Mouse (Mus musculus) gastrocnemius, postnatal 10 days (tissue): ENCODE measurements around the gene Ubqln4. TPM values are rescaled to one million over a fixed set of nuclear protein-coding genes. Genes with fewer than 3 reads are reported as not detected.

Source experiments
- DNase-seq: peaks from one replicate; pipeline ENCODE4 v3.0.0; 2021; ENCODE audit warnings: mixed read lengths
- total RNA-seq, 2 experiments: library from RNA; stranded (reverse); gene quantifications; 2 replicates each; pipeline ENCODE4 v1.2.3; 2021

Ubqln4 gene
- total RNA-seq, 2 experiments from 2014 or later: 45.1 to 52.2 TPM

- no peak for DNase-seq
Observed at GRCm38 (mm10) chr3:88525021-88525420, 28.5 kb upstream of the Ubqln4 start.

- peak; percentile 86 for DNase-seq
Observed at GRCm38 (mm10) chr3:88526157-88527131, 27.1 kb upstream of the Ubqln4 start.

- peak; percentile 44 for DNase-seq
Observed at GRCm38 (mm10) chr3:88527565-88527964, 26.0 kb upstream of the Ubqln4 start.

- DNase-seq: no peak
Observed at GRCm38 (mm10) chr3:88528646-88529045, 24.9 kb upstream of the Ubqln4 start.

GRCm38 (mm10) chr3:88529204-88530000, 24.2 kb upstream of the Ubqln4 start:
- no peak for DNase-seq

- no peak for DNase-seq
Observed at GRCm38 (mm10) chr3:88530082-88530864, 23.3 kb upstream of the Ubqln4 start.

GRCm38 (mm10) chr3:88531348-88532298, 21.9 kb upstream of the Ubqln4 start:
- peak; percentile 87 for DNase-seq

GRCm38 (mm10) chr3:88532299-88532674, 21.3 kb upstream of the Ubqln4 start, which contains the start of gene Mex3a:
Gene Mex3a, plus strand, starts transcription at chr3:88532395.
- DNase-seq: no peak

GRCm38 (mm10) chr3:88532689-88533511, 20.7 kb upstream of the Ubqln4 start:
- DNase-seq: peak; percentile 29

- DNase-seq: no peak
Observed at GRCm38 (mm10) chr3:88533706-88534105, 19.9 kb upstream of the Ubqln4 start.

GRCm38 (mm10) chr3:88535005-88535404, 18.6 kb upstream of the Ubqln4 start:
- no peak for DNase-seq

- DNase-seq: no peak
Observed at GRCm38 (mm10) chr3:88535527-88535926, 18.0 kb upstream of the Ubqln4 start.

GRCm38 (mm10) chr3:88536103-88536930, 17.2 kb upstream of the Ubqln4 start:
- DNase-seq: peak; percentile 71

- DNase-seq: no peak
Observed at GRCm38 (mm10) chr3:88537146-88537545, 16.4 kb upstream of the Ubqln4 start.

- DNase-seq: no peak
Observed at GRCm38 (mm10) chr3:88538271-88539145, 15.1 kb upstream of the Ubqln4 start.

GRCm38 (mm10) chr3:88539397-88539796, 14.2 kb upstream of the Ubqln4 start:
- no peak for DNase-seq

- DNase-seq: no peak
Observed at GRCm38 (mm10) chr3:88540085-88540484, 13.5 kb upstream of the Ubqln4 start.
